Mouse (Mus musculus) left cerebral cortex, postnatal 36 days (tissue): ENCODE results near the gene Gripap1. TPM values are rescaled to one million over a fixed set of nuclear protein-coding genes. Genes with fewer than 3 reads are reported as not detected.
"Not testable (repeated sequence)": the region's sequence is repeated elsewhere in the genome, so short reads cannot be mapped to it uniquely, and the experiment has no call there.

Experiments
- DNase-seq, 2 experiments: peaks; one replicate each; pipeline ENCODE4 v3.0.0; 2021 to 2022; ENCODE audit warnings: low spot score in 2 of 2, mixed read lengths in 1 of 2
- intact Hi-C: fragments of 180-260 bp; cut with DNase I; formaldehyde crosslinking; loops from one replicate; pipeline ENCODE4 v1.15.1; 2025
- total RNA-seq, 2 experiments: library from RNA; stranded (reverse); gene quantifications; 2 replicates each; pipeline ENCODE4 v1.2.3; 2021

Gene Gripap1
- total RNA-seq, 2 experiments from 2014 or later, result 90.3 to 118 TPM

- peak in 1 of 2 experiments; percentile 39 for DNase-seq
- intact Hi-C loops, result no loop called here
Observed at GRCm38 (mm10) chrX:7776329-7777082, 13.1 kb upstream of the Gripap1 start.

- intact Hi-C loops, result no loop called here
- DNase-seq, result no peak
Observed at GRCm38 (mm10) chrX:7778450-7779244, 10.9 kb upstream of the Gripap1 start.

GRCm38 (mm10) chrX:7779294-7779693 is 10.3 kb upstream of the Gripap1 start:
- intact Hi-C loops, result no loop called here
- no peak for DNase-seq

GRCm38 (mm10) chrX:7782603-7783092 is 6.9 kb upstream of the Gripap1 start:
- DNase-seq, result no peak
- intact Hi-C loops, result no loop called here

GRCm38 (mm10) chrX:7790309-7790708 is 744 bp downstream of the Gripap1 start:
- DNase-seq, result no peak
- intact Hi-C loops, result no loop called here

- DNase-seq, result no peak
- intact Hi-C loops, result no loop called here
Observed at GRCm38 (mm10) chrX:7793361-7793760, 3.8 kb downstream of the Gripap1 start.

GRCm38 (mm10) chrX:7795016-7795415 is 5.5 kb downstream of the Gripap1 start:
- intact Hi-C loops, result no loop called here
- no peak for DNase-seq

- DNase-seq, result no peak
- intact Hi-C loops, result no loop called here
Observed at GRCm38 (mm10) chrX:7797327-7797726, 7.8 kb downstream of the Gripap1 start.

- intact Hi-C loops, DNase-seq: not testable (repeated sequence)
Observed at GRCm38 (mm10) chrX:7802157-7802556, 12.6 kb downstream of the Gripap1 start.

GRCm38 (mm10) chrX:7815016-7815415 is 25.5 kb downstream of the Gripap1 start:
- DNase-seq, intact Hi-C loops: not testable (repeated sequence)

GRCm38 (mm10) chrX:7821865-7822779 is 32.6 kb downstream of the Gripap1 start, which contains the start of gene Kcnd1:
TSS of gene Kcnd1 (plus strand) at chrX:7822289.
- peak; percentile 27 to 30 for DNase-seq
- intact Hi-C loops, result no loop called here

GRCm38 (mm10) chrX:7837146-7837545 is 47.6 kb downstream of the Gripap1 start:
- intact Hi-C loops, result no loop called here
- no peak for DNase-seq

- intact Hi-C loops, result no loop called here
- DNase-seq, result no peak
Observed at GRCm38 (mm10) chrX:7840842-7841162, 51.2 kb downstream of the Gripap1 start.

GRCm38 (mm10) chrX:7841163-7842162 is 51.9 kb downstream of the Gripap1 start, which contains the start of gene Otud5:
TSS of gene Otud5 (plus strand) at chrX:7841364.
- DNase-seq, result peak; percentile 91 to 92
- intact Hi-C loops, result no loop called here

GRCm38 (mm10) chrX:7842318-7842717 is 52.8 kb downstream of the Gripap1 start:
- intact Hi-C loops, result no loop called here
- no peak for DNase-seq

GRCm38 (mm10) chrX:7847845-7848244 is 58.3 kb downstream of the Gripap1 start:
- DNase-seq, result peak in 1 of 2 experiments; percentile 7
- intact Hi-C loops, result no loop called here

GRCm38 (mm10) chrX:7854578-7854977 is 65.0 kb downstream of the Gripap1 start:
- peak in 1 of 2 experiments; percentile 16 for DNase-seq
- intact Hi-C loops, result no loop called here

GRCm38 (mm10) chrX:7859191-7859753 is 69.7 kb downstream of the Gripap1 start:
- intact Hi-C loops, result no loop called here
- no peak for DNase-seq
